ENCODE assay signal across 26 mouse cellular contexts in genomic region chr13:49845663-49846062, GRCm38 (mm10). TPM values are rescaled to one million over a fixed set of nuclear protein-coding genes. Genes with fewer than 3 reads are reported as not detected.
DNase-seq lines count a peak whose midpoint lies in the region.
"Had no signal": no experiment of that assay in that cellular context is flagged by ENCODE, and none has a peak within 500 bp of the region (broad histone marks: within the 10 kb centered on the region; RNA-seq: fewer than 3 reads in every experiment).

No protein-coding gene starts in this region.

- no peaks in the 10 kb centered on the region for H3K27me3 ChIP-seq in heart, embryonic 10.5 days (ENCODE audit: insufficient read depth, poor library complexity, severe bottlenecking)
- H3K27me3 ChIP-seq: embryonic facial prominence, embryonic 12.5 days; forebrain, embryonic 13.5 days; forebrain, embryonic 15.5 days; Patski had no signal

- H3K36me3 ChIP-seq in heart, embryonic 10.5 days = no peaks in the 10 kb centered on the region
- H3K36me3 ChIP-seq: embryonic facial prominence, embryonic 10.5 days; embryonic facial prominence, embryonic 12.5 days; forebrain, embryonic 15.5 days; G1E had no signal

- H3K27ac ChIP-seq in heart, embryonic 10.5 days = peak overlapping the region; percentile 1; the same call in 1 of the 2 replicates
- H3K27ac ChIP-seq: embryonic facial prominence, embryonic 10.5 days; embryonic facial prominence, embryonic 12.5 days; forebrain, embryonic 13.5 days; forebrain, embryonic 15.5 days had no signal

- H3K4me3 ChIP-seq in heart, embryonic 10.5 days = no peak overlapping the region
- H3K4me3 ChIP-seq: embryonic facial prominence, embryonic 10.5 days; embryonic facial prominence, embryonic 12.5 days; forebrain, embryonic 13.5 days; forebrain, embryonic 15.5 days had no signal

- peak; percentile 70 for DNase-seq in heart, embryonic 10.5 days (ENCODE audit: low spot score)
- no peak for DNase-seq in heart, adult 11 months
- peak; percentile 23 for DNase-seq in testis, postnatal 10 days (ENCODE audit: low spot score)
- no peak for DNase-seq in testis, postnatal 14 days (ENCODE audit: low spot score)
- no peak for DNase-seq in neural tube, embryonic 10.5 days (ENCODE audit: extremely low spot score, low spot score)
- DNase-seq: adrenal gland, adult 8-10 months; adrenal gland, postnatal 14 days; adrenal gland, postnatal 36 days; B cell, adult 2 months; cerebellum, adult 11-12 months; cerebellum, adult 2 months; cerebellum, adult 9-10 months; cerebellum, postnatal 10 days; cerebellum, postnatal 25 days; forebrain, postnatal 0 days had no signal

- peaks cover 11% of the 10 kb centered on the region for H3K4me1 ChIP-seq in heart, embryonic 10.5 days
- H3K4me1 ChIP-seq: embryonic facial prominence, embryonic 10.5 days; embryonic facial prominence, embryonic 12.5 days; forebrain, embryonic 13.5 days; forebrain, embryonic 15.5 days had no signal

- no peaks in the 10 kb centered on the region for H3K9me3 ChIP-seq in heart, embryonic 10.5 days
- H3K9me3 ChIP-seq: forebrain, embryonic 15.5 days; G1E had no signal

- 85% methylated on average over 3 of the region's 3 CpGs for WGBS in heart, embryonic 10.5 days

RNA-seq across cellular contexts. Expression of gene Gm30302, which starts 46.9 kb away (rescaled TPM):
- polyA plus RNA-seq in heart, embryonic 10.5 days (2016; fragmentation: Nextera tagmentation; extraction: Ambion mirVana) = 0.10 TPM in 2 replicates
- polyA plus RNA-seq: activated CD4-positive, CD25-positive, alpha-beta regulatory T cell, adult 4 months; CD4-positive, CD25-positive, alpha-beta regulatory T cell, adult 4 months; cerebellum, adult 2 months; cortical plate, adult 2 months; embryonic facial prominence, embryonic 10.5 days; embryonic facial prominence, embryonic 12.5 days; embryonic facial prominence, embryonic 14.5 days; forebrain, embryonic 11.5 days; forebrain, embryonic 13.5 days; forebrain, embryonic 15.5 days; forebrain, postnatal 0 days; G1E; Patski had no signal

Comparison
In these comparisons a context has a peak if more than half of its experiments do, and no peak if none do; other contexts are left out.
1. DNase-seq: peak in heart, embryonic 10.5 days (single experiment) and testis, postnatal 10 days (single experiment); none in heart, adult 11 months (single experiment), testis, postnatal 14 days (single experiment) and neural tube, embryonic 10.5 days (single experiment).